In genomic region chr1:58727019-58727746, GRCm38 (mm10) we compare ENCODE assay signal across 10 mouse cellular contexts. TPM values are rescaled to one million over a fixed set of nuclear protein-coding genes. Genes with fewer than 3 reads are reported as not detected.
DNase-seq lines count a peak whose midpoint lies in the region; ATAC-seq and TF ChIP-seq lines count a peak whose summit lies in the region.
"Had no signal": no experiment of that assay in that cellular context is flagged by ENCODE, and none has a peak within 500 bp of the region (broad histone marks: within the 10 kb centered on the region; RNA-seq: fewer than 3 reads in every experiment).

No protein-coding gene starts in this region.

- H3K9me3 ChIP-seq in liver, embryonic 15.5 days (replicated peaks), result no peaks in the 10 kb centered on the region
- H3K9me3 ChIP-seq in liver, embryonic 11.5 days (ENCODE audit: control insufficient read depth, low read length), result no peaks in the 10 kb centered on the region
- H3K9me3 ChIP-seq: midbrain, embryonic 15.5 days had no signal

- H3K4me1 ChIP-seq in liver, embryonic 15.5 days (replicated peaks), result peaks cover 16% of the 10 kb centered on the region
- H3K4me1 ChIP-seq in liver, embryonic 11.5 days (replicated peaks; ENCODE audit: control insufficient read depth, insufficient read depth, low read length), result peaks cover 2% of the 10 kb centered on the region; the same call in 1 of the 2 replicates
- H3K4me1 ChIP-seq in cortical plate, adult 2 months (ENCODE audit: control insufficient read depth, insufficient read depth, low read length), result no peaks in the 10 kb centered on the region
- H3K4me1 ChIP-seq: midbrain, embryonic 15.5 days had no signal

- no peak for TF ChIP-seq POLR2A in cortical plate, adult 2 months (IDR thresholded peaks at IDR 0.05; ENCODE audit: extremely low read depth, insufficient read depth, low read length)

- WGBS in liver, embryonic 15.5 days (ENCODE audit: insufficient replicate concordance), result 60% methylated on average over 1 of the region's 1 CpGs
- WGBS in liver, embryonic 11.5 days, result 86% methylated on average over 1 of the region's 1 CpGs

- ATAC-seq in liver, embryonic 15.5 days (ENCODE audit: insufficient read depth), result no peak
- no peak for ATAC-seq in liver, embryonic 11.5 days (replicated peaks; ENCODE audit: low FRiP score)
- ATAC-seq in inflammation-experienced regulatory T-cells, adult 6 months, result peak; percentile 44
- ATAC-seq in megakaryocyte, adult 5-6 weeks (ENCODE audit: poor library complexity, severe bottlenecking), result peak; percentile 81
- ATAC-seq: midbrain, embryonic 15.5 days had no signal

- H3K36me3 ChIP-seq in liver, embryonic 15.5 days (replicated peaks), result peaks cover 43% of the 10 kb centered on the region
- peaks cover 15% of the 10 kb centered on the region for H3K36me3 ChIP-seq in liver, embryonic 11.5 days (ENCODE audit: control insufficient read depth, insufficient read depth, low read length)
- H3K36me3 ChIP-seq: midbrain, embryonic 15.5 days had no signal

- no peak overlapping the region for H3K4me3 ChIP-seq in liver, embryonic 15.5 days (replicated peaks)
- H3K4me3 ChIP-seq in liver, embryonic 11.5 days (ENCODE audit: low read depth, low read length), result no peak overlapping the region
- H3K4me3 ChIP-seq in cortical plate, adult 2 months (ENCODE audit: insufficient read depth, low read length), result no peak overlapping the region
- H3K4me3 ChIP-seq: midbrain, embryonic 15.5 days had no signal

- no peak for TF ChIP-seq CTCF in cortical plate, adult 2 months (IDR thresholded peaks at IDR 0.05; ENCODE audit: extremely low read depth, insufficient read depth, low read length)

- no peak for DNase-seq in liver, embryonic 11.5 days (ENCODE audit: low spot score)
- DNase-seq in retina, postnatal 1 day, result no peak
- no peak for DNase-seq in frontal cortex, postnatal 14 days (ENCODE audit: low spot score in 2 of 2)
- DNase-seq in gastrocnemius, postnatal 25 days, result no peak

- H3K9ac ChIP-seq in liver, embryonic 15.5 days, result no peak overlapping the region
- H3K9ac ChIP-seq in liver, embryonic 11.5 days (ENCODE audit: low read depth, low read length), result no peak overlapping the region
- H3K9ac ChIP-seq: midbrain, embryonic 15.5 days had no signal

- H3K4me2 ChIP-seq in liver, embryonic 15.5 days, result no peak overlapping the region
- no peak overlapping the region for H3K4me2 ChIP-seq in liver, embryonic 11.5 days
- H3K4me2 ChIP-seq: midbrain, embryonic 15.5 days had no signal

- peak overlapping the region; percentile 1; the same call in 1 of the 2 replicates for H3K27ac ChIP-seq in liver, embryonic 15.5 days (replicated peaks)
- H3K27ac ChIP-seq in liver, embryonic 11.5 days (ENCODE audit: low read depth, low read length), result no peak overlapping the region
- H3K27ac ChIP-seq in cortical plate, adult 2 months (ENCODE audit: insufficient read depth, low read length), result 0 out of 2 replicates have a peak overlapping the region, but pooled peaks have one; percentile 6
- H3K27ac ChIP-seq: midbrain, embryonic 15.5 days had no signal

- H3K27me3 ChIP-seq in liver, embryonic 15.5 days, result no peaks in the 10 kb centered on the region
- H3K27me3 ChIP-seq in liver, embryonic 11.5 days (replicated peaks; ENCODE audit: control insufficient read depth, insufficient read depth, low read length), result no peaks in the 10 kb centered on the region
- H3K27me3 ChIP-seq: midbrain, embryonic 15.5 days had no signal

RNA-seq across cellular contexts. Expression of gene Cflar, which starts 15.9 kb away (rescaled TPM):
- polyA plus RNA-seq in liver, embryonic 15.5 days (2015; fragmentation: Nextera tagmentation; extraction: Ambion mirVana), result 16.3 and 16.9 TPM in 2 replicates
- polyA plus RNA-seq in liver, embryonic 11.5 days (2014; fragmentation: Nextera tagmentation; extraction: Ambion mirVana), result 18.6 and 20.4 TPM in 2 replicates
- 13.2 and 14.7 TPM in 2 replicates for polyA plus RNA-seq in cortical plate, adult 2 months (2012; rRNA removed)
- polyA plus RNA-seq in inflammation-experienced regulatory T-cells, adult 6 months (2017; shearing (Covaris generic)), result 100 to 1,000 TPM; 124 to 177 (median 175) TPM
- 68.7 and 72.3 TPM in 2 replicates for total RNA-seq in megakaryocyte, adult 5-6 weeks (2015)
- total RNA-seq in megakaryocyte, adult 5-6 weeks (2017), result 117 and 130 TPM in 2 replicates
- total RNA-seq in gastrocnemius, postnatal 25 days (2021), result 10 to 100 TPM; 40.0 to 41.4 TPM

RNA-seq across cellular contexts. Expression of gene Als2cr12, which starts 31.4 kb away (rescaled TPM):
- polyA plus RNA-seq in liver, embryonic 15.5 days (2015; fragmentation: Nextera tagmentation; extraction: Ambion mirVana), result 0.07 TPM in 1 of 2 replicates, not detected in the other
- not detected in 2 replicates for polyA plus RNA-seq in liver, embryonic 11.5 days (2014; fragmentation: Nextera tagmentation; extraction: Ambion mirVana)
- polyA plus RNA-seq in cortical plate, adult 2 months (2012; rRNA removed), result not detected in 2 replicates
- not detected for polyA plus RNA-seq in inflammation-experienced regulatory T-cells, adult 6 months (2017; shearing (Covaris generic))
- 0.14 TPM in 1 of 2 replicates, not detected in the other for total RNA-seq in megakaryocyte, adult 5-6 weeks (2015)
- total RNA-seq in megakaryocyte, adult 5-6 weeks (2017), result not detected in 2 replicates
- total RNA-seq in gastrocnemius, postnatal 25 days (2021), result not detected
- total RNA-seq: left cerebral cortex, postnatal 14 days had no signal
- polyA plus RNA-seq: midbrain, embryonic 15.5 days had no signal

Comparison
In these comparisons a context has a peak if more than half of its experiments do, and no peak if none do; other contexts are left out.
1. ATAC-seq: peak in inflammation-experienced regulatory T-cells, adult 6 months (single experiment) and megakaryocyte, adult 5-6 weeks (single experiment); none in liver, embryonic 15.5 days (single experiment) and liver, embryonic 11.5 days (single experiment).